Mouse (Mus musculus) regulatory T cell (primary cell): ENCODE results near the gene 2210017I01Rik.

Experiments used
- in situ Hi-C: fragments of 300-600 bp; cut with MboI, MseI; formaldehyde crosslinking; loops from one replicate; pipeline ENCODE4 v1.15.1; 2025; ENCODE audit warnings: high pct_unique_total_duplicates

The 2210017I01Rik gene

GRCm38 (mm10) chr3:92565418-92565817, 41.9 kb downstream of the 2210017I01Rik start:
- in situ Hi-C loops = no loop called here
